15 mouse cellular contexts compared by ENCODE assay signal in the genomic region with DNA sequence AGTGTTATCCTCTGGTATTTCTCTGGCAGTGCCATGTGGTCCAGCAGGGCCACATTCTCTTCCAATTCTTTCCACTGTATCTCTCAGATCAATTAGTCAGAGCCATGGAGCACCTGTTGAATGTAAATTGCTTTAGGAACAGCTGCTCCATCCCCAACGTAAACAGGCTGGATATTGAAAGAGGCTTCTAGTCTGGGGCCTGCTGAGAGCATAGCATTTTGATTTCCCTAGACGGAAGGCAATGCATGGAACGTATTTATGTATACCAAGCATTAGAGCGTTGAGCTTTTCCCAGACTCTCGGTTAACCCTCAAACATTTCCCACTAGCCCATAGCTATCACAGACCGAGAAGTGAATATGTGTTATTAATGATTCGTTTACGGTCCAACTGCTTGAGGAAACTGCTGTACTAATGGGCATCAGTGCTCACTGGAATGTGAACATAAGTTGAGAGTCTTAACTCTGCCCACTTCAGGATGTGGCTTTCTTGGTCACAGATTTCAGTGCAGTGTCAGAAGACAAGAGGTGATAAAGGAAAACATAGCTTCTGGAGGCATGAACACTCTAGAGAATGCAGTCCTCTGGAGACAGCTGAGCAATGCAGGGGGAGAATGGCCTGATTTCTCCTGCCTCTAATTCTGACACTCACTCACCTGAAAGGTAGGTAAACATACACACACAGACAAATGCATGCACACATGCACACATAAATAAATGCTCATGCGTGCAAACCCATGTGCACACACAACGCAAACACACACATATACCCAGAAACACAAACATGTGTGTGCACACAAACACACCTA.
DNase-seq lines count a peak whose midpoint lies in the region; ATAC-seq lines count a peak whose summit lies in the region.
"Had no signal": no experiment of that assay in that cellular context is flagged by ENCODE, and none has a peak within 500 bp of the region (broad histone marks: within the 10 kb centered on the region; RNA-seq: fewer than 3 reads in every experiment).

No protein-coding gene starts in this region.

- 73% methylated on average over 10 of the region's 10 CpGs for WGBS in limb, embryonic 11.5 days
- 90% methylated on average over 10 of the region's 10 CpGs for WGBS in limb, embryonic 10.5 days
- WGBS in hindbrain, embryonic 14.5 days: 49% methylated on average over 10 of the region's 10 CpGs
- WGBS in midbrain, embryonic 13.5 days: 59% methylated on average over 10 of the region's 10 CpGs

- no peak overlapping the region for H3K27ac ChIP-seq in limb, embryonic 11.5 days (replicated peaks; ENCODE audit: low read depth, low read length)
- H3K27ac ChIP-seq in limb, embryonic 10.5 days: no peak overlapping the region
- H3K27ac ChIP-seq in hindbrain, embryonic 14.5 days: peak overlapping the region; percentile 48; the same call in 1 of the 2 replicates
- no peak overlapping the region for H3K27ac ChIP-seq in midbrain, embryonic 13.5 days
- H3K27ac ChIP-seq: embryonic facial prominence, embryonic 13.5 days; liver, embryonic 13.5 days had no signal

- H3K9me3 ChIP-seq in limb, embryonic 11.5 days (ENCODE audit: control insufficient read depth, low read length): no peaks in the 10 kb centered on the region
- no peaks in the 10 kb centered on the region for H3K9me3 ChIP-seq in limb, embryonic 10.5 days (replicated peaks)
- H3K9me3 ChIP-seq in hindbrain, embryonic 14.5 days (ENCODE audit: control insufficient read depth, low read length): no peaks in the 10 kb centered on the region
- no peaks in the 10 kb centered on the region for H3K9me3 ChIP-seq in midbrain, embryonic 13.5 days
- H3K9me3 ChIP-seq: embryonic facial prominence, embryonic 13.5 days; liver, embryonic 13.5 days had no signal

- ATAC-seq in limb, embryonic 11.5 days (ENCODE audit: insufficient number of reproducible peaks, low FRiP score, low TSS enrichment, low read depth): peak; percentile 35; the same call in 1 of the 2 replicates
- ATAC-seq in hindbrain, embryonic 14.5 days (ENCODE audit: low FRiP score): peak; percentile 83
- peak; percentile 78 for ATAC-seq in midbrain, embryonic 13.5 days
- ATAC-seq: CD4-positive, CD25-positive, alpha-beta regulatory T cell, adult 4 months; forebrain, postnatal 0 days had no signal

- H3K27me3 ChIP-seq in limb, embryonic 11.5 days (ENCODE audit: control insufficient read depth, insufficient read depth, low read length): no peaks in the 10 kb centered on the region
- H3K27me3 ChIP-seq in limb, embryonic 10.5 days (ENCODE audit: low read depth, poor library complexity, severe bottlenecking): no peaks in the 10 kb centered on the region
- H3K27me3 ChIP-seq in hindbrain, embryonic 14.5 days (ENCODE audit: control insufficient read depth, insufficient read depth, low read length): no peaks in the 10 kb centered on the region
- no peaks in the 10 kb centered on the region for H3K27me3 ChIP-seq in midbrain, embryonic 13.5 days
- H3K27me3 ChIP-seq: embryonic facial prominence, embryonic 13.5 days; liver, embryonic 13.5 days had no signal

- H3K4me3 ChIP-seq in limb, embryonic 11.5 days (ENCODE audit: low read depth, low read length): no peak overlapping the region
- no peak overlapping the region for H3K4me3 ChIP-seq in limb, embryonic 10.5 days
- H3K4me3 ChIP-seq in hindbrain, embryonic 14.5 days (replicated peaks; ENCODE audit: low read length): no peak overlapping the region
- no peak overlapping the region for H3K4me3 ChIP-seq in midbrain, embryonic 13.5 days (replicated peaks)
- H3K4me3 ChIP-seq: embryonic facial prominence, embryonic 13.5 days; liver, embryonic 13.5 days had no signal

- no peak overlapping the region for H3K9ac ChIP-seq in limb, embryonic 11.5 days (ENCODE audit: low read length)
- no peak overlapping the region for H3K9ac ChIP-seq in hindbrain, embryonic 14.5 days
- H3K9ac ChIP-seq in midbrain, embryonic 13.5 days (replicated peaks): no peak overlapping the region
- H3K9ac ChIP-seq: embryonic facial prominence, embryonic 13.5 days; forebrain, postnatal 0 days; liver, embryonic 13.5 days had no signal

- H3K4me2 ChIP-seq in limb, embryonic 11.5 days (ENCODE audit: low read depth, severe bottlenecking): no peak overlapping the region
- H3K4me2 ChIP-seq in hindbrain, embryonic 14.5 days (replicated peaks): no peak overlapping the region
- H3K4me2 ChIP-seq in midbrain, embryonic 13.5 days (replicated peaks): no peak overlapping the region
- H3K4me2 ChIP-seq: embryonic facial prominence, embryonic 13.5 days; liver, embryonic 13.5 days had no signal

- no peak for DNase-seq in limb, embryonic 11.5 days (ENCODE audit: low spot score)
- DNase-seq in limb, embryonic 10.5 days (ENCODE audit: low spot score): no peak
- peak; percentile 46 for DNase-seq in hindbrain, embryonic 14.5 days (ENCODE audit: low spot score)
- DNase-seq in retina, postnatal 1 day: peak; percentile 30
- no peak for DNase-seq in lung, adult 18-20 months
- no peak for DNase-seq in ovary, postnatal 10 days (ENCODE audit: low spot score)
- DNase-seq in layer of hippocampus, adult 8-10 months (ENCODE audit: low spot score in 2 of 2): no peak
- DNase-seq: adrenal gland, adult 8-10 months; forebrain, postnatal 0 days; heart, postnatal 14 days; kidney, adult 8-10 months; liver, embryonic 13.5 days had no signal

- no peaks in the 10 kb centered on the region for H3K36me3 ChIP-seq in limb, embryonic 11.5 days (ENCODE audit: control insufficient read depth, insufficient read depth, low read length)
- no peaks in the 10 kb centered on the region for H3K36me3 ChIP-seq in limb, embryonic 10.5 days
- no peaks in the 10 kb centered on the region for H3K36me3 ChIP-seq in hindbrain, embryonic 14.5 days (replicated peaks; ENCODE audit: control insufficient read depth, insufficient read depth)
- H3K36me3 ChIP-seq in midbrain, embryonic 13.5 days: no peaks in the 10 kb centered on the region
- H3K36me3 ChIP-seq: embryonic facial prominence, embryonic 13.5 days; liver, embryonic 13.5 days had no signal

- H3K4me1 ChIP-seq in limb, embryonic 11.5 days (ENCODE audit: control insufficient read depth, insufficient read depth, low read length): no peaks in the 10 kb centered on the region
- H3K4me1 ChIP-seq in limb, embryonic 10.5 days: no peaks in the 10 kb centered on the region
- peaks cover 7% of the 10 kb centered on the region for H3K4me1 ChIP-seq in hindbrain, embryonic 14.5 days (replicated peaks; ENCODE audit: control insufficient read depth, insufficient read depth, low read length)
- peaks cover 10% of the 10 kb centered on the region; the same call in 1 of the 2 replicates for H3K4me1 ChIP-seq in midbrain, embryonic 13.5 days (replicated peaks)
- H3K4me1 ChIP-seq: liver, embryonic 13.5 days had no signal

Comparison
In these comparisons a context has a peak if more than half of its experiments do, and no peak if none do; other contexts are left out.
1. DNase-seq: peak in hindbrain, embryonic 14.5 days (single experiment) and retina, postnatal 1 day (single experiment); none in limb, embryonic 11.5 days (single experiment), limb, embryonic 10.5 days (single experiment), lung, adult 18-20 months (0 of 2), ovary, postnatal 10 days (single experiment) and layer of hippocampus, adult 8-10 months (0 of 2).
2. Peak in every context shown above with its lines, with median percentiles within 50 percentile points of each other: ATAC-seq.